Mouse (Mus musculus): Measurements from ENCODE around the gene Gpbar1.
"Not testable (repeated sequence)": the region's sequence is repeated elsewhere in the genome, so short reads cannot be mapped to it uniquely, and the experiment has no call there.

Gpbar1 gene

DNA sequence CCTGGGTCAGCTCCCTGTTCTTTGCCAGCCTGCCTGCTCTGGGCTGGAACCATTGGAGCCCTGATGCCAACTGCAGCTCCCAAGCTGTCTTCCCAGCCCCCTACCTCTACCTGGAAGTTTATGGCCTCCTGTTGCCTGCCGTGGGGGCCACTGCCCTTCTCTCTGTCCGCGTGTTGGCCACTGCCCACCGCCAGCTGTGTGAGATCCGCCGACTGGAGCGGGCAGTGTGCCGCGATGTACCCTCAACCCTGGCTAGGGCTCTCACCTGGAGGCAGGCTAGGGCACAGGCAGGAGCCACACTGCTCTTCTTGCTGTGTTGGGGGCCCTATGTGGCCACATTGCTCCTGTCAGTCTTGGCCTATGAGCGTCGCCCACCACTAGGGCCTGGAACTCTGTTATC lies 638 bp downstream of the Gpbar1 start:
- DNase-seq: peak in 1 of 2 experiments; percentile 33

DNA sequence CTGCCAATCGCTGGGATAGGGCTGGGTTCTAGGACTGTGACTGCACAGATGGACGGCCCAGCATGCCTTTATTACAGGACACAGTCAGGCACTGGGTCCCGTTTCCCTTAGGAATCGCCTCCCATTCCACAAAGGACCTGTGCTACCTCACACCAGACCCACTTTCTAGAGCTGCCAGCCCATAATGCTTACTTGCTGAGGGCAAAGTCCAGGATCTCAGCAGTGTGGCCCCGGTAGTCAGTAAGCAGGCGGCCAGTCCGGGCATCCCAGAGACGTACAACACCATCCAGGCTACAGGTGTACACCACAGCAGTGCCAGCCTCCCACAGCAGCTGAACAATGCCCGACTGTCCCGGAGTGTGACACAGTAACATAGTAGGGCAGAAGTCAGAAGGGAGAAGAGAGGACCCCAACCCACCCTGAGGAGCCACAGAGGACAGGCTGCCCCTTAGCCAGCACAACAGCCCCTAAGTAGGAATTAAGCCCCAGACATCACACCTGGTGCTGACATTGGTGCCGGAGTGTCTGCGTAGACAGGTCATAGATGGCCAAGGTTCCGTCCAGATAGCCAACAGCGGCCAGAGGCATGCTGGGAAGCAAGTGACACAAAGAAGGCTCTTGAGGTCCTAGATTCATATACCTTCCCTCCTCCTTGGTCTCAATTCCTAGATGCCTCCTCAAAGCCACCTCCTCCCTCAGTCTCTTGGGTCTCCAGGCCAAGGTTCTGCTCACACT lies 2.4 kb downstream of the Gpbar1 start:
- peak; percentile 24 to 34 for DNase-seq

DNA sequence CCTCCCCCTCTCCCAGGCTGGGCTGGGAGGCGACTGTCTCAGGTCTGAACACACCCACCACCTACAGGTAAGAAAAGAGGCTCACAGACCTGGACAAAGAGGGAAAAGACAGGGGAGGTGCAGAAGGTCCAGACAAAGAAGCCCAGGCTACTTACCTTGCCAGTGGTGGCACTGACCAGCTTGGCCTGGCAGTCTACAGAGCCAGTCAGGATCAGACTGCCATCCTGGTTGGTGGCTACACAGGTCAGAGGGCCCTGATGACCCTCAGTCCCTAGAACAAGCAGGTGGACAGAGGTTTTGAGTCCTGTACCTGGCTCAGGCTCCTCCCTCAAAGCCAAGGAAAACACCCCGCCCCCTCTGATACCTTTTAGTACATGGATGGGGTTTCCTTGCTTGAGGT lies 3.0 kb downstream of the Gpbar1 start:
- DNase-seq: no peak

DNA sequence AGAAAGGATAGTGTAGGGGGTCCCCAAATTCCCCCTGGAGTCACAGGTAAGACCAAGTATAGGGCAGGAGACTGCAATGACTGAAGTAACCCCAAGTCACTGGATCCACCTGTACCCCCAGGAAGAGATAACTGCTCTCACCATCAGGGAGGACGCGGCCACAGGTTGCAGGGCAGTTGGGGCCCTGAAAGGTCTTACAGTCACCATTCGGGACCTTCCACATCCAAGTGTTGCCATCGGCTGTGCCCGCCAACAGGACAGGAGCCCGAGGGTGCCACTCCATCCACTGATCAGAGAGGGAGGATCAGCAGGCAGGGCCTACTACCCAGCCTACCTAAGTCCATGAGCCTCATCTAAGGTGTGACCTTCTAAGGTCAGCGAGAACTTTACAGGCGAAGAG lies 3.5 kb downstream of the Gpbar1 start:
- no peak for DNase-seq

DNA sequence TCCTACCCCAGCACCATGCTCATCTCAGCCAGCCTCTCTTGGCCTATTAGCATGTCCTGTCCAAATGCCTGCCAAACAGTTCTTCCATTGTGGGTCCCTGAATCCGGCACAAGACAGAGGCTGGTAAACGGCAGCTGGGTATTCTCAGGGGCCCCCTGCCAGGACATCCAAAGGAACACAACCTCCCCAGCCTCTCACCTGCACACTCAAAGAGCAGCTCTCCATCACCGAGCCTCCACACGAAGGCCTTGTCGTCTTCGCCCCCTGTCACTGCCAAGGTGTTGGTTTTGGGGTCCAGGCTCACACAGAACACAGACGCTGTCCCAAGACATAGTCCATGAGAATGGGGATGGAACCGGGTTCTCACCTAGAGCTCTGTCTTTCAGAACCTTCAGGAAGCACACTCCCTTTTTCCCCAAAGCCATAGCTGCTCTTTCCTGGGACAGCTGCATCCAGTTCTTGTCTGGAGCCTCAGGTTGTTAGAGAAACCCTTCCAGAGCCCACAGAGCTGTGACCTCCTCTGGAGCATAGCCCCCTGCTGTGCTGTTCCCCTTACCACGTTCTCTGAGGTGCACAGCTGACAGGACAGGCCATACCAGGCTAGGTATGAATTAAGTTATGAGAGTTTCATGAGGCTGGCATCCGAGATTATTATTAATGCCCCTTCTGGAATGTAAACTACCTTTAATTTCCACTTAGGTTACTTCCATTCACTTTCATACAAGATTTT lies 4.7 kb downstream of the Gpbar1 start:
- DNase-seq: no peak

DNA sequence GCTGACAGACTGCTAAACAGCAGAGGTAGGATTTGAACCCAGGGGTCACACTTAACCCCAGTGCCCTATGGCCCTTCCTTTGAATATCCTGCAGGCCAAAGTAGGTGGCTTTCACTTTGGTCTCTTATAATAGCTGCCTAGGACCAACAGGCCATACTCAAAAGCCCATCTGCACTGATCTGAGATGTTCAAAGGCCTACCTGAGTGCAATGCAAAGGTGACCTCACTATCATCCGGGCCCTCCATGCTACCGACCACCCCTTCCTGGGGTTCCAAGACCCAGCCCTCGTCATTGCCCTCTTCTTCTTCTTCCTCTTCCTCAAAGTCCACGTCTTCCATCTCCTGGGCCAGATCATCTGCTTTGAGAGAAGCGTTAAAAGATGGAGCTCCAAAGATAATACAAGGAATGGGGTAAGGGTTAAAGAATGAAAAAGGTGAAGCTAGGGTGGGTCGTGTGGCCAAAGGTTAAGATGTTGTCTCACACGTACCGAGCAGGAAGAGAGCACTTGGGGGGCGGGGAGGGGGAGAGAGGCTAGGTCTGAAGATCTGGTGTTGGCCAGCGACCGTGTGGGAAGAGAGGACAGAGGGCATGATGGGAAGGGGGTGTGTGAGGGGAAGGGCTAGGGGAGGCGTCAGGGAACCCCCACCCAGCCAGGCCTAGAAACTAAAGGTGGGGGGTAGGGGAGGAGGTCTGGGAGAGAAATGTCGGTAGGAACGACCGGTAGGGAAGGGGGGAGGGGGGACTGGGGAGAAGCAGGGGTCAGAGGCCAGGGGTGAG lies 5.5 kb downstream of the Gpbar1 start:
- DNase-seq: peak; percentile 79 to 80

DNA sequence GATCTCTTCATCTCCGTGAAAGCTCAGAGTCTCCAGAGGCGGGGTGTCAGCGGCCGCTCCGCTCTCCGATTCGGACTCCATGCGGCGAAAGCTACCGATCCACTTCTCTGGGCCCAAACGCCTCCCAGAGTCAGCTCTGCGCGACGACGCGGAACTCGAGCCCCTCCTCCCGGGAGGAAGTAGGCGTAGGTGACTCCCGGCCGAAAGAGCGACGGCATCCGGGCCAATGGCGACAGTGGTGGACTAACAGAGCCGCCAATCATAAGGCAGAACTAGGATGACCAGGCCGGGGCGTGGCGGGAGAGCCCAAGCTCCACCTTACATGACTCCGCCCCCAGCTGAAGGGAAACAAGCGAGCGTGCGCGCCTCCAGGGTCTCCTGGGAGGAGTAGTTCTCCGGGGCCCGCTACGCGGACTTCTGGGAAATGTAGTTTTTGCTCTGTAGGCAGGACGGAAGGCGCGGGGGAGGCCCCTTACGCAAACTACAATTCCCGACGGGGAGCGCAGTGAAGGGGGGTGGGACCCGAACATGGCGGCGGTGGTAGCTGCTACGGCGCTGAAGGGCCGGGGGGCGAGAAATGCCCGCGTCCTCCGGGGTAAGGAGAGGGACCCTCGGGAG lies 6.3 kb downstream of the Gpbar1 start, which contains the start of the genes Aamp and Pnkd:
Aamp (minus strand) TSS at position 196 of the 618 bp plus-strand sequence.
Pnkd (plus strand) TSS at position 388 of the 618 bp plus-strand sequence.
- peak; percentile 99 to 100 for DNase-seq

DNA sequence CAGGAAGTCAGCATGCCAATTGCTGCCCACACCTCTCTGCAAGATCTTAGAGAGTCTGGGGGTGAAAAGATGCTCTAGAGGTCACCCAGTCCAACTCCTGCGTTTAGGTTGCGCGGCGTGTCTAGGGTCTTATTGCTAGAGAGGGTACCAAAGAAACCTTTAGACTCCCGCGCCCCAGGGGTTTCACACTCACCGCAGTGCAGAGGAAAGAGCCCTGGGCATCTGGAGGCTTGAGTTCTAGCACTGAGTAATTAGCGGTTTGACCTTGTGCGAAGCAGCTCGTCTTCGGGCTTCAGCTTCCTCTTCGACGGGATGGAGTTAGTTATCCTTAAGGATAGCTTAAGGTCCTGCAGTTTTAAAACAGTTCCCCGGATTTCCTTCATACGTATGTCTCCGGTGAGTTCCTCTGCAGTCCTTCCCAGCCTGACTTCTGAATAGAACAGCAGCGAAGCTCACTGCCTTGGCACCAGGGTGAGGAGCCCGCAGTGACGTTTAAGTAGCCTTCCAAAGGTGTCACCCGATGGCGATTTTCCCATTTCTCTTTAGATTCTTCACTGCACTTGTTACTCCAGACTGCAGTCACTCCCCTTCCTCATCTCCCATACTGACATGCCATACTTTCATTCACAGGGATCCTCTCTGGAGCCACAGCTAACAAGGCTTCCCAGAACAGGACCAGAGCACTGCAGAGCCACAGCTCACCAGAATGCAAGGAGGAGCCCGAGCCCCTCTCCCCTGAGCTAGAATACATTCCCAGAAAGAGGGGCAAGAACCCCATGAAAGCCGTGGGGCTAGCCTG lies 7.1 kb downstream of the Gpbar1 start:
- DNase-seq: peak in 1 of 2 experiments; percentile 42

DNA sequence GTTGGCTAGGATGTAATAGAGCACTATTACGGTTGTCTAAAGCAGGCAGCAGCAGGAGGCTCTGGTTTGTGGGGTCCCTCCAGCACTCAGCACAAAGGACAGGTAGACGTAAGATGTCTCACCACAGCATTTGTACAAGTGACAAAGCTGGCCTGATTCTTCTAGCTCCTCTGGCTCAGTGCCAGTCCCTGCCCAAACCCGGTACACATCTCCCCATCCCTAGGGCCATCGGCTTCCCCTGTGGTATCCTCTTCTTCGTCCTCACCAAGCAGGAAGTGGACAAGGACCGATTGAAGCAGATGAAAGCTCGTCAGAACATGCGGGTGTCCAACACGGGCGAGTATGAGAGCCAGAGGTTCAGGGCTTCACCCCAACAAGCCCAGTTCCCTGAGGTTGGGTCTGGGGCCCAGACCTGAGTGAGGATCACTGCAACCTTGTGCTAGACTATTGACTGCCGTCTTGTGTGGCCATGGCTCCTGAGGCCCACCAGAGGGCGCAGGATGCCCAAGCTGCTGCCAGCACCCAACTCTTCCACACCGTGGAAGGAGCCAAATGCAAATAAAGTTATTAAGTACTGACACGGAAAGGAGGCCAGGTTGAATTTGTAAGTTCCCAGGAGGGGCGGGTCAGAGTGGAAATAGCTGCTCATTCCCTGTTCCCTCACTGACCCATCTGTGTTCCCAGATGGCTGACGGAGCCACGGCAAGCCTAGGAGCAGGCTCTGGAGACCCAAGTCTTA lies 8.7 kb downstream of the Gpbar1 start:
- DNase-seq: not testable (repeated sequence)

DNA sequence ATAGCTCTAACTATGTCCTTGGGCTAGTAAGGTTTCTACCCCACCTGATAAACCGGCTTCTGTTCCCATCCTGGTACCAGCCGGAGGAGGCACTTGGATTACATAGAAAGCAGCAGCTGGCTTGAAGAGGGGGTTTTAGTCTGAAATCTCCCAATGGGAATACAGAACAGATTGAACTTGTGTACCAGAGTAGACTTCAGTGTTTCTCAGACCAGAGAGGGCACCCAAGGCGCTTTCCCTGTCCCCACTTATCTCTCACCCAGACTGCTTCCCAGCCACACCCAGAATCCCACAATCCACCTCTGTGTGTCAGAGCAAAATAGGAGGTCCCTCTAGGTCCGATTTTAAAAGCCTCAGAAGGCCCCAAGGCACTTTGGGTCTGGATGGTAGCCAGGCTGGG lies 10.0 kb downstream of the Gpbar1 start:
- no peak for DNase-seq

GRCm38 (mm10) chr1:74289248-74289647 lies 10.9 kb downstream of the Gpbar1 start:
- no peak for DNase-seq

- DNase-seq: no peak
Observed at GRCm38 (mm10) chr1:74289740-74290139, 11.4 kb downstream of the Gpbar1 start.

GRCm38 (mm10) chr1:74290141-74290540 lies 11.8 kb downstream of the Gpbar1 start:
- peak in 1 of 2 experiments; percentile 49 for DNase-seq

DNA sequence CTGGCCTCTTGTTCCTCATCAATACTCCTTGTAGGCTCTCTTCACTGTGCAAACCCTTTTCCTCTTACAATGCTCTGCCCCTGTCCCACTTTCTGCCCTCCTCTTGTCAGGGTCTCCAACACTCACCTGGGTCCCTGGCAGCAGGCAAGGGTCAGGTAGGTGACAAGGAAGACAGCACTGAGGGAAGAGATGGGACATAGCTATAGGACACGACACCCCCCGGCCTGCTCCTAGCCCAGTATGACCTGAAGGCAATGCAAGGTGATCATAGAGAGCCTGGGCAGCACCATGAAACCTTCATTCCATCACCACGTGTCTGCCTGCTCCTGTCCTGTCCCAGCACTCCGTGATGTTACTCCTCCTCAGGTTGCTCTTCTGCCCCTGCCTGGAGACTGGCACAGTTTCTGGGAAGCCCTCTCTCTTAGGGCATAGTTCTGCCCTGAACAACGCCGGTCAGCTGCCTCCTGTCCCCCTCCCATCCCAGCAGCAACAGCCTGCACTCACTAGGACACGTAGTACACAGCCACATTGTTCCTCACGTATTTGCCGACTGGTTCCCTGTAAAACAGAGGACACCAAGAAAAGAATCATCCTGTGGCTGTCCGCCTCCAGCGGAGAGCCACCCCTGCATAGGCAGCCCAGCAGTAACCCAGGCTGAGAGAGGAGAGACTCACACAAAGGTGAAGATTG lies 14.1 kb downstream of the Gpbar1 start:
- no peak for DNase-seq

DNA sequence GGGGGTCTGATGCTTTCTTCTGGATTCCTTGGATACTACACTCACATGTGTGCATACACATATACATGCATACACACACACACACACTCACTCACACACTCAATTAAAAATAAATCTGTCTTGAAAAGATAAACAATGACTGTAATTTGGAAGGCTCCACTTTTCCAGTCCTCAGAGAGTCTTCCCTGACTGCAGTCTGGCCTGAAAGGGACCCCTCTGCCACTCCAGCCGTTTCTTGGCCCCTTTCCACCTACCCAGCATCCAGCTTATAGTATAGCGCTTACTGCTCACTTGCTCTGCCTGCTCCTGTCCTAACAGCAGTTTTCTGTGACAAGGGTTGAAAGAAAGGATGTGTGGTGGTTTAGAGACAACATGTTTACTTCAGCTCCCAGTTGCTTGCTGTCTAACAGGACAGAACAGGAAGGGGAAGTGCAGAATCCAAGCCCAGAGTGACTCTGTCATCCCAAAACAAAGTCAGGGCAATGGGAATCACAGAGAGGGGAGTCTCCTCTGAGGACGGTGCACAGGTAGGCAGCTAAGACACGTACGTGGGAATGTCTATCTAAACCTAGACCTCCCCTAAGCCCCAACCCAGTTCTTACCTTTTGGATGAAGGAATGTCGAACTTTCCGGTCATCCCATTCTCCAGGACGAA lies 15.1 kb downstream of the Gpbar1 start:
- no peak for DNase-seq

DNA sequence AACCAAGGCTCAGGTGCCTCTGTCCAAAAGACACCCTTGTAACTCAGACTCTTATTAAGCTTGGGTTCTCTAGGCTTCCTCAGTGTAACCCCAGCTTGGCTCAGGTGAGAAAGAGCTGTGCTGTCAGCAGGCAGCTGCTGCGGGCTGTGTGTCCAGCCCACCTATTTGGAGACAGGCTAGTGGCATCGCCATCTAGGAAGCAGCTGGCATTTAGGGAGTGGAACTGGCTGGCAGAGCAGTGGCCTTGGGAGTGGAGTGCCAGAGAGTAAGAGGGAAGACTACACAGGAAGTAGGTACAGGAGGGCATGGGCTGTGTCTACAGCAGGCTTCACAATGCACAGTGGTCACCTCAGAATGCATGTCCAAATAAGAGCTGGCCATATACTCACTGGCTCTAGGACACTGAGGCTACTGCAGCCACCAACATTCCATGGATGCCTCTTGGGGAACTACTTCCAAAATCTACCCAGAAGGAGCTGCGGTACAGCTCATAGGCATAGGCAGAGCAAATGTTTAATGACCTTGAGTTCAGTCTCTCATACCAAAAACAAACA lies 15.8 kb downstream of the Gpbar1 start:
- DNase-seq: no peak

DNA sequence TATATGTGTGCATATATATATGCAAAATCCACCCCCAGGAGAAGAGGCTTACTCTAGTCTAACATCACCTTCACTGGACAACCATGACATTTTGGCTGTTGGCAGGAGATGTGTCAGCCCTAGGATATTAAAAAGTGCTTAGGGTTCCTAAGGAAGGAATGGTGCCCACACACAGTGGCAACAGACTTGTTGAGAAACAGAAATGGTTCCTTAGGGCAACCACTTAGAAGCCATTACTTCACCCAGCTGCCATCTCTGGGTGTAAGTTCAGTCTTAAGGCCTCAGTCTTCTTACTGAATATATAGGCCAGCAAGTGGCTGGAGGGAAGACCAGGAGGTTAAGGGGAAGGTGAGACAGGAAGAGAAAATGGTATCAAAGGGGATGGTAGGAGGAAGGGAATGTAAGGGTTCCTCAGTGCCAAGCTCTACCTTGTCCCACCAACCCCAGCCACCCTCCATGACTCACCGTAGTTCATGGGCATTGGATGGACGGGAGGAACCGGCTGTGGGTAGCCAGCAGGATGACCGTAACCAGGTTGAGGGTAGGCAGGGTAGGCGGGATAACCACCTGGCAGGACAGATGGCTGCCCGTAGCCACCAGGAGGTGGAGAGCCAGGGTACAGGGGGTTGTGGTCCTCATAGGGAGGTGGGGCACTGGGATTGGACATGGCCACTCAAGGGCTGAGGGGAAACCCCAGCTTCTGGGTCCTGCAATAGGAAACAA lies 16.5 kb downstream of the Gpbar1 start:
- DNase-seq: no peak

GRCm38 (mm10) chr1:74295456-74296171 lies 17.3 kb downstream of the Gpbar1 start:
- DNase-seq: peak; percentile 88 to 93

Data from kidney, postnatal 36 days (tissue).